Mouse (Mus musculus) C3H10T1/2 (cell line): ENCODE data around the gene Chil5. TPM values are rescaled to one million over a fixed set of nuclear protein-coding genes. Genes with fewer than 3 reads are reported as not detected.

Experiments
- polyA plus RNA-seq, 2 experiments: library from polyadenylated mRNA; unstranded; fragments of >200 nt; fragmentation: generic; extraction: Trizol; gene quantifications; one replicate each; pipeline ENCODE4 v1.2.1; 2012; ENCODE audit warnings: missing spikeins in 2 of 2

The Chil5 gene
- not detected for polyA plus RNA-seq

DNA sequence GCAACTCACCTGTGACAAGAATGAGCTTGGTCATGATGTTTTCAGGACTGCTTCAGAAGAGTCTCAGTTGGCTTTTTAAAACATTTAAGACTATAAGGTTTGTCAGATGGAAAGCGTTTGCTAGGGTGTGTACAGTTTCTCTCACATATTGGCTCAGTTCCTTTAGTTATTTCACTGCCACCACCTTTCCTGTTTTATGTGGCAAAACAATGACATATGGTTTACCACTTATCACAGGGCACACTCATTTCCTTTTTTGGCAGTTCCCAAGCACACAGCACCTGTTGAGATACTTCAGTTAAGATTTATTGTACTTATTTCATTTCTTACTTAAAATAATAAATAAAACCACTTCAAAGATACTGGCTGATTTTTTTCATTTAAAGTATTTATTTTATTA, at the start of gene Chil5:
Gene Chil5, minus strand, starts transcription at position 34 of the 400 bp plus-strand sequence.

DNA sequence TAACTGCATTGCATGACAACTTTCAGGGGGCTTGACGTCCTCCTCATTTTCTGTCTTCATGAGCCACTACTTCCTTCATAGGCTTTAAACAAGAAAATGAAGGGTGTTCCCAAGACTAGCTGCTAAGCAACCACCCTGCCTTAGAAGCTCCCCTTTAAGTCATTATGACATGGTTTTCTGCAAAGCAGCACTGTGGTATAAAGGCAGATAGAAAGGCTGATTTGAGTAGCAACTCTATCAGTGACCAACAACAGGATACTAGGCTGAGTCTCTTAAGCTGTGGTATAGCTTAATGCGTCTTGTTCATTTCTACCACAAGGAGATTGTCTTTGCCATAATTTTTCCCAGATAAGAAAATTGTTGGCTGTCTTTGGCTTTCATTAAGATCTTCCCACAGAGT, 18.1 kb downstream of the Chil5 start, which contains the start of gene Pifo:
Gene Pifo, minus strand, starts transcription at position 101 of the 400 bp plus-strand sequence.

DNA sequence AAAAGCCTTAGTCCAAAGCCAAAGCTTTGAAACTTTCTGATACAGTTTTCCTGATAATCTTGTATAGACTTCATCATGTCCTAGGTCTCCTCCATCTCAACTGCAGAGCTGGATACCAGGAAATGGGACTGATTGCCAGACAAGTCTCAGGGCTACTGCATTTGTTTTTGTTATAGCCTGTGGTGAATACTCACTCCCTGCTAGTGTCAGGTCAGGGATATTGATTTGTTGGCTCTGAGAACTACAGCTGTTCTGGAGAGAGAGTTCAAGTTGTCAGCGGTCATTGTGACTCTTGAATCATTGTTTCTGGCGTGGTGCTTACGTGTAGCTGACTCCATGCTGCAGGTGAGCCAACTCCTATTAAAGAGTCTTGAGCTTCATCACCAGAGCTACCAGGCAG, 59.2 kb downstream of the Chil5 start, which contains the start of gene Ovgp1:
Gene Ovgp1, plus strand, starts transcription at position 301 of the 400 bp plus-strand sequence.

Other genes with a start within 250 kb of the Chil5 start
- gene Rap1a, start 231.5 kb downstream of the Chil5 start, polyA plus RNA-seq, result 10 to 100 TPM in 1 of 2 experiments, 1 to 10 TPM in 1; 1.7 to 10.2 TPM
- not detected for gene Adora3, start 162.0 kb downstream of the Chil5 start, polyA plus RNA-seq
- under 1 TPM in 1 of 2 experiments, not detected in 1; 0.19 TPM for gene Tmigd3, start 161.9 kb downstream of the Chil5 start, polyA plus RNA-seq
- gene I830077J02Rik, start 100.2 kb downstream of the Chil5 start, polyA plus RNA-seq, result not detected
- gene Wdr77, start 73.4 kb downstream of the Chil5 start, polyA plus RNA-seq, result 10 to 100 TPM; 19.0 to 20.8 TPM
- 100 to 1,000 TPM in 1 of 2 experiments, 10 to 100 TPM in 1; 33.4 to 139 TPM for gene Atp5f1, start 72.7 kb downstream of the Chil5 start, polyA plus RNA-seq
- gene Ovgp1, start 59.1 kb downstream of the Chil5 start, polyA plus RNA-seq, result under 1 TPM; 0.01 to 0.57 TPM
- not detected for gene Pifo, start 18.2 kb downstream of the Chil5 start, polyA plus RNA-seq
- gene Chia1, start 80.4 kb upstream of the Chil5 start, polyA plus RNA-seq, result not detected
- not detected for gene Chil3, start 134.8 kb upstream of the Chil5 start, polyA plus RNA-seq
- gene Chil4, start 186.7 kb upstream of the Chil5 start, polyA plus RNA-seq, result not detected